Mouse (Mus musculus) retina, adult 2 months (tissue): ENCODE measurements around the gene Guca2b.
"Not testable (repeated sequence)": the region's sequence is repeated elsewhere in the genome, so short reads cannot be mapped to it uniquely, and the experiment has no call there.

Experiments
- DNase-seq: peaks from one replicate; pipeline ENCODE4 v3.0.0-alpha.2; 2012; ENCODE audit warnings: low read depth, low spot score

Guca2b gene

GRCm38 (mm10) chr4:119658246-119658645 is 508 bp downstream of the Guca2b start:
- DNase-seq, result no peak

GRCm38 (mm10) chr4:119657011-119657410 is 1.7 kb downstream of the Guca2b start:
- DNase-seq, result no peak

- no peak for DNase-seq
Observed at GRCm38 (mm10) chr4:119642666-119643065, 16.1 kb downstream of the Guca2b start.

GRCm38 (mm10) chr4:119638656-119639055 is 20.1 kb downstream of the Guca2b start:
- DNase-seq, result no peak

GRCm38 (mm10) chr4:119637946-119638345 is 20.8 kb downstream of the Guca2b start:
- no peak for DNase-seq

GRCm38 (mm10) chr4:119637176-119637845 is 21.4 kb downstream of the Guca2b start, which contains the start of gene Guca2a:
Gene Guca2a, plus strand, starts transcription at chr4:119637704.
- DNase-seq, result no peak

- no peak for DNase-seq
Observed at GRCm38 (mm10) chr4:119636731-119637130, 22.0 kb downstream of the Guca2b start.

- DNase-seq, result no peak
Observed at GRCm38 (mm10) chr4:119635686-119636085, 23.1 kb downstream of the Guca2b start.

GRCm38 (mm10) chr4:119634908-119635660 is 23.7 kb downstream of the Guca2b start:
- DNase-seq, result no peak

- no peak for DNase-seq
Observed at GRCm38 (mm10) chr4:119633948-119634347, 24.8 kb downstream of the Guca2b start.

- DNase-seq, result no peak
Observed at GRCm38 (mm10) chr4:119633342-119633741, 25.4 kb downstream of the Guca2b start.

GRCm38 (mm10) chr4:119632721-119633120 is 26.0 kb downstream of the Guca2b start:
- no peak for DNase-seq

- no peak for DNase-seq
Observed at GRCm38 (mm10) chr4:119631115-119631919, 27.4 kb downstream of the Guca2b start.

- DNase-seq, result not testable (repeated sequence)
Observed at GRCm38 (mm10) chr4:119628363-119628762, 30.4 kb downstream of the Guca2b start.

GRCm38 (mm10) chr4:119627317-119627716 is 31.4 kb downstream of the Guca2b start:
- no peak for DNase-seq

GRCm38 (mm10) chr4:119626876-119627275 is 31.9 kb downstream of the Guca2b start:
- no peak for DNase-seq

GRCm38 (mm10) chr4:119626081-119626645 is 32.6 kb downstream of the Guca2b start:
- no peak for DNase-seq

GRCm38 (mm10) chr4:119614724-119615123 is 44.0 kb downstream of the Guca2b start:
- DNase-seq, result no peak

GRCm38 (mm10) chr4:119614078-119614477 is 44.7 kb downstream of the Guca2b start:
- DNase-seq, result no peak

- DNase-seq, result no peak
Observed at GRCm38 (mm10) chr4:119609488-119609887, 49.3 kb downstream of the Guca2b start.
